Mouse (Mus musculus): Measurements from ENCODE around the gene Plekha7.
"Not testable (repeated sequence)": the region's sequence is repeated elsewhere in the genome, so short reads cannot be mapped to it uniquely, and the experiment has no call there.

Plekha7 gene

DNA sequence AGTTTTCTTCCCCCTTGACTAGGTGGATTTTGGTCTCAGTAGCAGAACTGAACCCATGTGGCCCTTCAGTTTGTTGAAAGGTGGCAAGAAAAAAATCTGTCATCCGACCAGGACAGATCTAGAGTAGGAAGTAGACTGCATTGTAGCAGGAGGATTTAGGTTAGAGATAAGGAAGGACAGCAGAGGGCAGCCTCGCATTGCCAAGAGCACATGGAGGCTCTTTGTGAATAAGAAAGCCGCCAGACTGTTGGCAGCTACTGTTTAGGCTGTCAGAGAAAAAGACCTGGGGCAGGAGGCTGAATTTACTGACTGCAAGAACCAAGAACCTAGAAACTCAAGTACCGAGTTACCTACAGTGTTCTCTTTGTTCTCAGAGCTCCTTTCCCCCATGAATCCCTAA is 176.8 kb downstream of the Plekha7 start:
- DNase-seq (ENCODE audit: low spot score in 2 of 2), result peak; percentile 20 to 30

- no peak for DNase-seq (ENCODE audit: low spot score in 2 of 2)
Observed at GRCm38 (mm10) chr7:116129374-116129773, 178.8 kb downstream of the Plekha7 start.

DNA sequence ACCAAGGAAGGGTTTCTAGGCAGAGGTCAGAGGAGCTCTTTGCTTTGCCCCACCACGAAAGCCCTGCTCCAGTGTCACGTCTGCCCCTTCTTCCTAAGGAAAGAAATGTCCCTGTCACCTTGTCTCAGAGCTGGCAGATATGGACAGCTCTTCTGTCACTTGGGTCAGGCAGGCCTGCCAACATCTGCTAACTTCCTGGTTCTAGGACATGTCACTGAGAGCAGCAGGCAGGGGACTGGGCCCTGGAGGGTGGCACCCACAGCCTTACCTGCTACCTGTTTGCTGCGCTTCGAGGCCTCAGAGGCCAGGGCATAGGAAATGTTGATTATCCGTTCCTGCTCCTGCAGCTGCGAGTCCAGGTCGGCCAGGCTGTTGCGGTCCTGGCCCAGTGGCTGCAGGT is 179.9 kb downstream of the Plekha7 start:
- no peak for DNase-seq (ENCODE audit: low spot score in 2 of 2)

DNA sequence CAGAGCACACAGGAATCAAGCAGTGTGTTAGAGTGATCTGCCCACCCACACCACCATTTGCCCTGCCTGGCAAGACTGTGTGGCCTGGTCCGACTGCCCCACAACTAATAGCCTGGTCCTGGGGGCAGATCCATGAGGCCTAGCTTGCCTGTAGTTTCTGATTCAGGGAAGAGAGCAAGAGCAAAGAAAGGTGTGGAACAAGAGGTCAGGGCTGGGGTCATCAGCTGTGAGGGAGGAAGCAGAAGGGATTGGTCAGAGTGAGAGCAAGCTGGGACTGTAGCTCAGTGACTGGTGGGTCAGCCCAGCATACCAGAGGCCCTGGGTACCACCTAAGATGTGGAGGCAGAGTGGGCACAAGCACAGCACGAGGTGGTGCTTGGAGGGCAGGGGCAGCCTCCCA is 181.1 kb downstream of the Plekha7 start:
- no peak for DNase-seq (ENCODE audit: low spot score in 2 of 2)

- DNase-seq (ENCODE audit: low spot score in 2 of 2), result no peak
Observed at GRCm38 (mm10) chr7:116125671-116126070, 182.5 kb downstream of the Plekha7 start.

GRCm38 (mm10) chr7:116124057-116124456 is 184.1 kb downstream of the Plekha7 start:
- no peak for DNase-seq (ENCODE audit: low spot score in 2 of 2)

GRCm38 (mm10) chr7:116123597-116123985 is 184.6 kb downstream of the Plekha7 start:
- peak in 1 of 2 experiments; percentile 23 for DNase-seq (ENCODE audit: low spot score in 2 of 2)

- DNase-seq (ENCODE audit: low spot score in 2 of 2), result peak in 1 of 2 experiments; percentile 25
Observed at GRCm38 (mm10) chr7:116122981-116123596, 185.1 kb downstream of the Plekha7 start.

DNA sequence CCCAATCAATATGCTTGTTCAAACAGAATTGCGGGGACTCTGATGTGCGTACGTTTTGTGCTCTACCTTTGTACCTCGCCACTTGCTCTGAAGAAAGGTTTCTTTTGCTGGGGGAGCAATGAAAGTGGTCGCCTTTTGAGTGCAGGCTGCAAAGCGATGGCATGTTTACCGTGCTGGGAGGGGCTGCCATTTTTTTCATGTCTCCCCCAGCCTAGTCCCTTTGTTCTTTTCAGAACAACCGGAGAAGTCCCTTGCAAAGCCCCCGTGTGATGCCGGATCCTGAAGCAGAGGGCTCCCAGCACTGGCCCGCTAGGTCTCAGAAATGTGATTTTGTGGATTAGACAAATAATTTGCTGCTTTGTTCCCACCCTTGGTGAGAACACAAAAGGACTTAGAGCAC is 187.0 kb downstream of the Plekha7 start:
- DNase-seq (ENCODE audit: low spot score in 2 of 2), result no peak

- no peak for DNase-seq (ENCODE audit: low spot score in 2 of 2)
Observed at GRCm38 (mm10) chr7:116120737-116121136, 187.4 kb downstream of the Plekha7 start.

DNA sequence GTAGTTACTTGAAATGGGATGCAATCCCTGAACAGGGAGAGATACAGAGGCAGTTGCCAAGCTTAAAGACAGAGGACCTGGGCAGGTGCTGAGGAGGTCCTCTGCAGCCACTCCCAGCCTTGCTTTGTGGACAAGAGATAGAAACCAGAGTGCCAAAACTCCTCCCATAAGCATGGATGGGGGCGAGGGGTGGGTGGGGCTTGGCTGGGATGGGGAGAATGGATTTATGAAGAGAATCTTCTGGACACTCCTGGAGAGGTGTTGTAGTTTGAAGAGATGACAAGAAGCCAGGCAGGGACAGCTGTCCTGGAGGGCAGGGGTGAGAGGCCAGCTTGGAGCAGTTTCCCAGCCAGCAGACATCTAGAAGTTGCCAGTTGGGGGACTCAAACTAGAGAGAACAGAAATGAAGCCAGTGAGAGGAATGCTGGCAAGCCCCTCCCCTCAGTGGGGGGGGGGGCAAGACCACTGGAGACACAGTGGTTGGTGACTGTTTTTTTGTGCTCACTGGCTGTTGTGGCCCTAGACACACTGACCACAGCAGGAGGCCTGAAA is 188.8 kb downstream of the Plekha7 start:
- DNase-seq (ENCODE audit: low spot score in 2 of 2), result no peak

DNA sequence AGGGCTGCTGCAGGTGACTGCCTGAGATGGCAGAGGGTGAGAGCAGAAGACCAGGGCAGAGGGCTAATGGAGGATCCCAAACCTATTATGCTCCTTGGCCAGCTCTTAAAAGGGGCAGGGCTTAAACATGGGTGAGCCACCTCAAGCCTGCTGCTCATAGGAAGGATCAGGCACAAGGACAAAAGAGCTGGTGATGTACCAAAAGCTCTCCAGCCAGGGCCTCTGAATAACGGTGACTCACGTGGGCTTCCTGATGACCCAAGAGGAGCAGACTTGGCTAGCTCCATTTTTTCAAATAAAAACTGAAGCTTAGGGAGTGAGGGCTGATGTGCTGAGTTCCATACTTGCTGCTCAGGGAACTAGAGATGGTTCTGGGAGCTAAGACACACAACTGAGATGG is 192.2 kb downstream of the Plekha7 start:
- no peak for DNase-seq (ENCODE audit: low spot score in 2 of 2)

DNA sequence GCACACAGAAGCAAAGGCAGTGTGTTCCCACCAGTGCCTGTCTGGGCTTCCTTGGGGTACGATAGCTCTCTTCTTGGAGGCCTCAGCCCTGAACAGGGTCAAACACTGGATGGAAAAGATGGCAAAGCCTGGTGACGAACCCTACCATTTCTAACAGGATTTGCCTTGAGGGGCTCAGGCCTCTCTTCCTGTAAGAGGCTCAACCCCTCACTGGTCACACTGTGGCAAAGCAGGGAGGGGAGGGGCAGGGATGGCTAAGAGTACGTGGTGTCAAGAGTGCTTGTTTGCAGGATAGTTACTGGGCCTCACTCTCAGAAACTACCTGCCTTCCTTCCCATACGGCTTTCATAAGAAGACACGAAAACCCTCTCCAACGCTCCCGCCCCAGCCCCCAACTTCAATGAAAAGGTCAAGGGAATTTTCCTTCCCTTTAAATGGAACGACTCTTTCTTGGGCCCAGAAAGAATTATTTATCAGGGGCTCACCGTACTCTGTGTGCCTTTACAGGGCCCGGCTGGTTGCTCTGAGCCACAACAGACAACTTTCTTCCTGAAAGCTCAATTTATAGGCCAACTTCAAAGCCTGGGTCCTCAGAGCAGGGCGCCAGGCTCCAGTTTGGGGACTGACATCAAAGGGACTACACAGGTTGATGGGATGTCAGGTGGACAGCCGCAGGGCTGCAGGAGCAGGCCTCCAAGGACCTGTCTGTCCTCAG is 192.8 kb downstream of the Plekha7 start:
- DNase-seq (ENCODE audit: low spot score in 2 of 2), result no peak

GRCm38 (mm10) chr7:116111546-116111945 is 196.6 kb downstream of the Plekha7 start:
- no peak for DNase-seq (ENCODE audit: low spot score in 2 of 2)

DNA sequence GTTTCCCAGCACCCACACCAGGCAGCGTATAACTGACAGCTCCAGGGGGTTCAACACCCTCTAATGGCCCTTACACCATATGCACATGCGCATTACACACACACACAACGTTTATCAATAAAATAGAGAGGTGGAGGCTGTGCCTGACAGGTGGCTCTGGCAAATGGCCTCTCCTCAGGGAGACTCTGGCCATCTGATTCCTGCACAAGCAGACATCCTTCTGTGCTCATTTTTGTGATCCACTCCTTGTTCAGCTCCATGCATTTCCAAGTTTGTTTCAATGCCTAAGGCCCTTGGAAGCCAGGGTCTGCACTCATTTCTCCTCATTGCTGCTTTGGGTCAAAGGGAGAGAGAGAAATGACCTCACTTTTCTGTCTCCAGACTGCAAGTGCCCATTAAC is 197.5 kb downstream of the Plekha7 start:
- DNase-seq (ENCODE audit: low spot score in 2 of 2), result no peak

DNA sequence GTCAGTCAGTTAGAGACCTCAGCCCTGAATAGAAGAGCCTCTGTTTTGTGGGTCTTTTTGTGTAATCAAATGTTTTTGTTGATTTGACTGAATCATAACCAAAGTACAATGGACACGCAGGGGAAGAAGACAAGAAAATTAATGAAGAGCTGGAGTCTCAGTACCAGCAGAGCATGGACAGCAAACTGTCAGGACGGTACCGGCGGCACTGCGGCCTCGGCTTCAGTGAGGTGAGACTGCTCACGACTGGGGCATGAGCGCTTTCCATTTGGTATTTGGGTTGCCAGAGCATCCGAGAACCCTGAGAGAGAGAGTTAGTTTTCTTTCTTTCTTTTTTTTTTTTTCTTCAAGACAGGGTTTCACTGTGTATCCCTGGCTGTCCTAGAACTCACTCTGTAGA is 205.1 kb downstream of the Plekha7 start:
- no peak for DNase-seq (ENCODE audit: low spot score in 2 of 2)

GRCm38 (mm10) chr7:116099952-116100528 is 208.1 kb downstream of the Plekha7 start:
- no peak for DNase-seq (ENCODE audit: low spot score in 2 of 2)

- DNase-seq (ENCODE audit: low spot score in 2 of 2), result no peak
Observed at GRCm38 (mm10) chr7:116093466-116093850, 214.7 kb downstream of the Plekha7 start.

GRCm38 (mm10) chr7:116092710-116093465 is 215.3 kb downstream of the Plekha7 start:
- peak; percentile 97 for DNase-seq (ENCODE audit: low spot score in 2 of 2)

GRCm38 (mm10) chr7:116084366-116084765 is 223.8 kb downstream of the Plekha7 start, which contains the start of gene Gm4353:
Gene Gm4353, minus strand, starts transcription at chr7:116084635.
- not testable (repeated sequence) for DNase-seq (ENCODE audit: low spot score in 2 of 2)
